Mouse (Mus musculus) bone marrow macrophage, adult 2 months (primary cell): ENCODE data around the gene Acvrl1. TPM values are rescaled to one million over a fixed set of nuclear protein-coding genes. Genes with fewer than 3 reads are reported as not detected.

Experiments used
- H3K27ac ChIP-seq: 2 replicates; pipeline ENCODE4 v1.5.1; 2012; ENCODE audit warnings: low read depth, low read length; ENCODE audit not compliant: insufficient read depth
- H3K4me1 ChIP-seq: 2 replicates; pipeline ENCODE4 v1.6.1; 2012; ENCODE audit warnings: low read length; ENCODE audit not compliant: control insufficient read depth, insufficient read depth
- H3K4me3 ChIP-seq: 2 replicates; pipeline ENCODE4 v1.5.1; 2012; ENCODE audit warnings: mild to moderate bottlenecking, low read length, moderate library complexity; ENCODE audit not compliant: insufficient read depth
- CTCF ChIP-seq: IDR thresholded peaks from 2 replicates; pipeline ENCODE4 v1.5.1; 2012; ENCODE audit warnings: low read depth, mild to moderate bottlenecking, low read length, moderate library complexity
- POLR2A ChIP-seq: IDR thresholded peaks from 2 replicates; pipeline ENCODE4 v1.6.1; 2012; ENCODE audit warnings: mild to moderate bottlenecking, low read depth, low read length, borderline replicate concordance
- polyA plus RNA-seq: library from polyadenylated mRNA; stranded (reverse); fragments of >200 nt; gene quantifications from 2 replicates; pipeline ENCODE4 v1.2.4, GENCODE M21; 2012; ENCODE audit not compliant: missing spikeins, insufficient read depth, insufficient read length

Gene Acvrl1
- polyA plus RNA-seq, 1 experiment, result 29.8 TPM

DNA sequence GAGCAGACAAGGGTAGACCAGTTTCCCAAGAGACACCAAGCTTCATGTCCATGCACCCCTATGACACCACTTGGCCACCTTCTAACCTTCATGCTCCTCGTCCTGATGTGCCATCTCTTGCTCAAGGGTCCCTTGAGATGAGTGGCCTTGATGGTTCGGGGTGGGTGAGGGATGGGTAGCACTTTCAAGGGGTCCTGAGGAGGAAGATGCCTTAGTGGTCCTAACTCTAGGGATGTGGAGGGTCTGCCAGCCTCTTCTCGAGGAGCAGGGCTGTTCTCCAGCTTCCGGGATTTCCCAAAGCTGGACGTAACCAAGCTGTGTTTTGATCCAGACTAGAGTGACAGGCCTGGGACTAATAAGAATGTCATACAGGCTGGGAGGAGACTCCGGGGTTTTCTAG lies 2.8 kb upstream of the Acvrl1 start:
- H3K4me1 ChIP-seq, result no peaks in the 10 kb centered on the region
- no peak overlapping the region for H3K4me3 ChIP-seq
- no peak for TF ChIP-seq CTCF
- TF ChIP-seq POLR2A, result no peak
- no peak overlapping the region for H3K27ac ChIP-seq

DNA sequence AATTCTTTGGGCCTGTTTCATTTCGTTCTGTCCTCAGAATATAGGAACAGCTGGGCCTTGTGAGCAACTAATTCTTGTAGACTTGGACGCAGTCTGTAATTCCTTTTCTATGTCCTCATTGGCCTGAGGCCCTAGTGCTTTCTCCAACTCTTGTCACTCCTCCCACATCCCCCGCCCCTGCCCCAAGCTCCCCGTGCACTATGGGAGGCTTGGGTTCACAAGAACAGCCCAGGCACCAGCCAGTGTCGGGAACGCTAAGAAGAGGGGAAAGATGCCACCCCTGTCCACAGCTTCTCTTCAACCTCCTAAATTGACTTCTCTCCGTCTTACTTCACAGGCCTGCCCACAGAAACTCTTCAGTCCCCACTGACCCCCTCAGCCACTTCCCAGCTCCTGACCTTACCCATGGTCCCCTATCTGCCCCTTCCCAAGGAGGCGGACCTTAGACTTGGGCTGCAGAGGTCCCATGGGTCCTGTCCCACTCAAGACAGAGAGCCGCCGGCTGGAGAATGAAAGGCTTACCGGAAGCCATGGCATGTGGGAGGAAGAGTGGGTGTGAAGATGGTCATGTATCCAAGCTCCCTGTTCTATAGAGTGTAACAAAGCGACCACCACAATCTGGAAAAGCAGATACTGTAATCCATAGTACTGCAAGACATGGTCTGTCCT lies 1.3 kb upstream of the Acvrl1 start:
- no peak overlapping the region for H3K27ac ChIP-seq
- no peak for TF ChIP-seq POLR2A
- H3K4me1 ChIP-seq, result peaks cover 6% of the 10 kb centered on the region
- H3K4me3 ChIP-seq, result no peak overlapping the region

DNA sequence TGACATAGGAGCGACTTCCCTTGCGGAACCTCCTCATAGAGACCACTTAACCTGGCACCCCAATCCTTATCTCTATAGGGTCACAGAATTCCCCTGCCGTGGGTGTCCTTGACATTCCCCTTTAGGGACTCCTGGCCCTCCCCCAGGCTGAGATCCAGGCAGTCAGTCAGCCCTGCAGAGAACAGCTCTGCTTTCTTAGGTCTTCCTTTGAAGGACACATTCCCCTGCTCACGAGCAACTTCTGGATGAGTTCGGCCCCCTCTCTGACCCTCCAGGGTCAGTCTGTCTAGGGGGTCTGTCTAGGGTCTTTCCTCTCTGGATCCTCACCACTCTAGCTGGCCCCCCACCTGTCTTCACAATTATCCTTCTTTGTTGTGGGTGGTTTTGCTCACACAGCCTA lies 1.1 kb downstream of the Acvrl1 start:
- no peak overlapping the region for H3K4me3 ChIP-seq
- TF ChIP-seq CTCF, result no peak
- TF ChIP-seq POLR2A, result no peak
- H3K27ac ChIP-seq, result no peak overlapping the region
- peaks cover 26% of the 10 kb centered on the region for H3K4me1 ChIP-seq

DNA sequence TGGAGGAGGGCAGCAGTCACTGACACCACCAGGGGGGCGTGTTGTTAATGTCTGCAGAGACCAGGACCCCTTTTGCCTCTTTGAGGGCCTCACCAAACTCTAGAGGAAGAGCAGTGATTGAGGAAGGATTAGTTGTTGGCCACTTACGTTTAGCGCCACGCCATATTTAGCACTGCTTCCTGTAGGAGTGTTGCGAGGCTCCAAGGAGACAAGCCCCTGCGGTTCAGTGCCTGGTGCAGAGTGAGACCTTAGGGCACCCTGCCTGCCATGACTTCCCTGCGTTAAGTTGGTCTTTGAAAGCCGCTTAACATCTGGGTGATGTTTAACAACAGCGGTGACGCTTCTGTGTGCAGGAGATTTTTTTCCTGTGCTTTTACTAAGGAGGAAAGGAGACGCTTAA lies 3.2 kb downstream of the Acvrl1 start:
- no peak overlapping the region for H3K27ac ChIP-seq
- TF ChIP-seq CTCF (no peak), POLR2A (no peak)
- no peak overlapping the region for H3K4me3 ChIP-seq
- peaks cover 34% of the 10 kb centered on the region for H3K4me1 ChIP-seq

DNA sequence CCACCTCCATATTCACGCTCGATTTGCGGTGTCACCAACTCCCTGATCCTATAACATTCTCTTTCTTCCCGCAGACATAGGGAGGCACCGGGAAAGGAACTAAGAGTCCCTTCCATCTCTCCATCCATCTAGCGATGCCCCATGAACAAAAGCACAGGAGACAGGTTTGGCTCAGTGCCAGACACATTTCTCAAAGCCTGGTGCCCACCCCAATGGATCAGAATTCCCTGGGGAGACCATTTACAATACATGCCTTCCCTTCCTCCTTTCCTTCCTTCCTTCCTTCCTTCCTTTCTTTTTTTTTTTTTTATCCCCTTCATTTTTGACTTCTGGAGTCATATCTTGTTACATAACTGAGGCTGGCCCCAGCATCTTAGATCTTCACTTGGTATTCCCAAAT lies 3.7 kb downstream of the Acvrl1 start:
- Histone ChIP-seq H3K4me1 (peaks cover 34% of the 10 kb centered on the region), H3K27ac (no peak overlapping the region), H3K4me3 (no peak overlapping the region)
- TF ChIP-seq POLR2A (no peak), CTCF (no peak)

DNA sequence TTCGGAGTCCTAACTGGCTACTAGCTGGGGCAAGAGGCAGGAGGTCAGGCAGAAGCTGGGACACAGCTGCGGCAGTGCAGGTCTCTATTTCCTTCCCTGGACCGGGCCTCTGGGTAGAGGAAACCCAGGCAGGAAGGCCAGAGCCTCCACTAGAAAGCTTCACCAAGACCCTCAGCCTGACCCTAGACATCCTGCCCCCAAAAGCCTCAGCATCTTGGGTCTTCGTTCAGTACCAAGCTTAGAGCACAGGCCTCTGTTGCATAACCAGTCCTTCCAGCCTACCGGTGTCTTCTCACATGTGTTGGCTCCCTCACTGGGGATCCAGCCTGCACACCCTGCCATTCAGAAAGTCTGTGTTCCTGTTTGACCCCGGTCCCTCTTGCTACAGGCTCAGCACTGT lies 4.4 kb downstream of the Acvrl1 start:
- no peak for TF ChIP-seq POLR2A
- TF ChIP-seq CTCF, result no peak
- Histone ChIP-seq H3K4me1 (peaks cover 34% of the 10 kb centered on the region), H3K4me3 (no peak overlapping the region), H3K27ac (no peak overlapping the region)

DNA sequence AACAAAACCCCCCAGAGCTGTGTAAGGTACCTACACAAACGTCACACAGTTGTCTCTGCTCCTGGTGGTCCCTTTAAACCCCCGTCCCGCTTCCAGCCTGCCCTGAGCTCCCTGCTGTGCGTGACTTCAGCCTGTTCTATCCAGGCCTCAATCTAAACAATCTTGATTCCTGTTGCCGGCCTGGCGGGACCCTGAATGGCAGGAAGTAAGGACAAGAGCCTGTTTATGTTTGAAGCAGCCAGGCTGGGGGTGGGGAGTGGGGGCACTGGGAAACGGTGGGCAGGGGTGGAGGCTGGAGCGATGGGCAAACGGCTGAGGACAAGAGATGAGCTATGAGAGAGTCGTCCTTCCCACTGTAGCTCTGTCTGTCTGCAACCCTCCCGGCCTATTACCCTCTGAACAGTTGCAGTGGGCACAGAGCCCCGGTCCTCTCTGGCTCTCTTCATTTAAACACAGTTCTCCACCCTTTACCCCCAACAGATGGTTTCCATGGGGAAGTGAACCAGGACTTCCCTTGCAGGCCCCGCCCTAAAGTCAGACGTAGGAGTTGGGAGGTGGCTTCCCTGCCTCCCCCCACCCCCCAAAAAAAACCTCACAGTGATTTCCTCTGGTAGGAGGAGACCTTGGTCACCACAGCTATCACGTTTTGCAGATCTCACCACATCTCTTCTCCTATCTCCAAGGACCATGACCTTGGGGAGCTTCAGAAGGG lies 5.8 kb downstream of the Acvrl1 start:
- H3K4me1 ChIP-seq, result peaks cover 44% of the 10 kb centered on the region
- peak overlapping the region; percentile 24; the same call in 1 of the 2 replicates for H3K27ac ChIP-seq
- peak overlapping the region; percentile 60 for H3K4me3 ChIP-seq
- TF ChIP-seq CTCF (no peak), POLR2A (no peak)

DNA sequence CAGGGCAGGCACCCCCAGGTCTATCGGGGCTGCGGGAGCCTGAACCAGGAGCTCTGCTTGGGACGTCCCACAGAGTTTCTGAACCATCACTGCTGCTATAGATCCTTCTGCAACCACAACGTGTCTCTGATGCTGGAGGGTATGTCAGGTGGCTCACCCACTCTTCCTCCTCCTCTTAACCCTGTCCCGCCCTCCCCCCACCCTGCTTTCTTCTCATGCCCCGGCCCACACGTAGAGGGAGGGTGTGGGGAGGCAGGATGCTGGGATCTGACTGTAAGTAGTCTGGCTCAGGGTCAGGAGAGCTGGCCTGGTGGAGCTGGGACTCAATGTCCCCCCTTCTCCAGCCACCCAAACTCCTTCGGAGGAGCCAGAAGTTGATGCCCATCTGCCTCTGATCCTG lies 7.1 kb downstream of the Acvrl1 start:
- no peak for TF ChIP-seq POLR2A
- TF ChIP-seq CTCF, result no peak

DNA sequence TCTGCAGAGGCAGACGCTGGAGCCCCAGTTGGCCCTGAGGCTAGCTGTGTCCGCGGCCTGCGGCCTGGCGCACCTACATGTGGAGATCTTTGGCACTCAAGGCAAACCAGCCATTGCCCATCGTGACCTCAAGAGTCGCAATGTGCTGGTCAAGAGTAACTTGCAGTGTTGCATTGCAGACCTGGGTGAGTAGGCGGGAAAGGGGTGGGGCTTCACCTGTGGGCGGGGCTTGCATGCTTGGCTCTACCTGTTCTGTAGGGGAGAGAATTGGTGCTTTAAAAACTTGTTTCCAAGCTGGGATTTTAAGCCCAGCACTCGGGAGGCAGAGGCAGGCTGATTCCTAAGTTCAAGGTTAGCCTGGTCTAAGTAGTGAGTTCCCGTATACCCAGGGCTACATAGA lies 9.1 kb downstream of the Acvrl1 start:
- H3K27ac ChIP-seq, result no peak overlapping the region
- no peak overlapping the region for H3K4me3 ChIP-seq
- H3K4me1 ChIP-seq, result peaks cover 45% of the 10 kb centered on the region
- TF ChIP-seq POLR2A, result no peak
- TF ChIP-seq CTCF, result no peak

More for the DNA sequence above, 7.1 kb downstream of the Acvrl1 start:
- no peak overlapping the region for H3K27ac ChIP-seq
- H3K4me3 ChIP-seq, result peak overlapping the region; percentile 31; the same call in 1 of the 2 replicates
- peaks cover 46% of the 10 kb centered on the region for H3K4me1 ChIP-seq

DNA sequence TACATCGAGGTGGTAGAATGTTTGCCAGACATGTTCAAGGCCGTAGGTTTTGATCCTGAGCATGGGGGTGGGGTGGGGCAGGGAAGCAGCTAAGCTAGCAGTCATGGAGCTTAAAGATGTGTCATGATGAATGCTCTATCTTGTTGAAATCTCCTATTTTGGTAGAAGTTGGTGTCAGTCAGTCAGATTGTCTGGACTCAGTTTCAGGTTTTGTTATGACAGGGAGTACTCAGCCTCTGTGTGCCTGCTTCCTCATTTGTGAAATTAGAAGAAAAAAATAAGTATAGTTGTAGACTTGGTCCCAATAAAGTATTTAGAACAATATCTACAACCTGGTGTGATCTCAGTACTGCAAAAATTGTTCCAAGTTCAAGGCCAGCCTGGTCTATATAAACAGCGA lies 10.4 kb downstream of the Acvrl1 start:
- H3K4me3 ChIP-seq, result no peak overlapping the region
- peaks cover 40% of the 10 kb centered on the region for H3K4me1 ChIP-seq
- H3K27ac ChIP-seq, result 0 out of 2 replicates have a peak overlapping the region, but pooled peaks have one; percentile 10
- no peak for TF ChIP-seq CTCF
- no peak for TF ChIP-seq POLR2A
